Mouse (Mus musculus) neural tube, embryonic 15.5 days (tissue): ENCODE results near the gene Iffo2. TPM values are rescaled to one million over a fixed set of nuclear protein-coding genes. Genes with fewer than 3 reads are reported as not detected.

Experiments used
- ATAC-seq: fragments of 200-750 bp; cut with Nextera tagmentation; 2 replicates; pipeline ENCODE4 v1.8.0; 2017; ENCODE audit warnings: mild to moderate bottlenecking, moderate TSS enrichment, moderate library complexity; ENCODE audit not compliant: low FRiP score
- H3K27ac ChIP-seq: fragments of 300-500 bp; sonication (generic); replicated peaks from 2 replicates; pipeline ENCODE4 v1.5.1; 2015; ENCODE audit warnings: mild to moderate bottlenecking, inconsistent platforms
- H3K27me3 ChIP-seq: fragments of 300-500 bp; sonication (generic); replicated peaks from 2 replicates; pipeline ENCODE4 v1.6.1; 2015; ENCODE audit warnings: inconsistent platforms
- H3K36me3 ChIP-seq: fragments of 300-500 bp; sonication (generic); 2 replicates; pipeline ENCODE4 v1.6.1; 2015; ENCODE audit warnings: inconsistent platforms
- H3K4me1 ChIP-seq: fragments of 300-500 bp; sonication (generic); 2 replicates; pipeline ENCODE4 v1.6.1; 2015; ENCODE audit warnings: inconsistent platforms
- H3K4me2 ChIP-seq: fragments of 300-500 bp; sonication (generic); 2 replicates; pipeline ENCODE4 v1.6.1; 2015; ENCODE audit warnings: inconsistent platforms, mild to moderate bottlenecking, moderate library complexity
- H3K4me3 ChIP-seq: fragments of 300-500 bp; sonication (generic); replicated peaks from 2 replicates; pipeline ENCODE4 v1.5.1; 2015; ENCODE audit warnings: mild to moderate bottlenecking, inconsistent platforms
- H3K9ac ChIP-seq: fragments of 300-500 bp; sonication (generic); replicated peaks from 2 replicates; pipeline ENCODE4 v1.6.1; 2015; ENCODE audit warnings: mild to moderate bottlenecking, inconsistent platforms
- H3K9me3 ChIP-seq: fragments of 300-500 bp; sonication (generic); replicated peaks from 2 replicates; pipeline ENCODE4 v1.6.1; 2016; ENCODE audit warnings: inconsistent platforms
- WGBS: fragments of 180-500 bp; shearing (Covaris S2); methylation state at CpG from one replicate; pipeline ENCODE4 v1.1.7; 2015; ENCODE audit warnings: mixed read lengths; 5-methylcytosine and 5-hydroxymethylcytosine counted together
- polyA plus RNA-seq: library from polyadenylated mRNA; unstranded; fragments of >200 nt; fragmentation: Nextera tagmentation; extraction: Ambion mirVana; gene quantifications from 2 replicates; pipeline ENCODE4 v1.2.1, GENCODE M21; 2015

Iffo2 gene
- polyA plus RNA-seq, 1 experiment from 2014 or later: 4.5 TPM

DNA sequence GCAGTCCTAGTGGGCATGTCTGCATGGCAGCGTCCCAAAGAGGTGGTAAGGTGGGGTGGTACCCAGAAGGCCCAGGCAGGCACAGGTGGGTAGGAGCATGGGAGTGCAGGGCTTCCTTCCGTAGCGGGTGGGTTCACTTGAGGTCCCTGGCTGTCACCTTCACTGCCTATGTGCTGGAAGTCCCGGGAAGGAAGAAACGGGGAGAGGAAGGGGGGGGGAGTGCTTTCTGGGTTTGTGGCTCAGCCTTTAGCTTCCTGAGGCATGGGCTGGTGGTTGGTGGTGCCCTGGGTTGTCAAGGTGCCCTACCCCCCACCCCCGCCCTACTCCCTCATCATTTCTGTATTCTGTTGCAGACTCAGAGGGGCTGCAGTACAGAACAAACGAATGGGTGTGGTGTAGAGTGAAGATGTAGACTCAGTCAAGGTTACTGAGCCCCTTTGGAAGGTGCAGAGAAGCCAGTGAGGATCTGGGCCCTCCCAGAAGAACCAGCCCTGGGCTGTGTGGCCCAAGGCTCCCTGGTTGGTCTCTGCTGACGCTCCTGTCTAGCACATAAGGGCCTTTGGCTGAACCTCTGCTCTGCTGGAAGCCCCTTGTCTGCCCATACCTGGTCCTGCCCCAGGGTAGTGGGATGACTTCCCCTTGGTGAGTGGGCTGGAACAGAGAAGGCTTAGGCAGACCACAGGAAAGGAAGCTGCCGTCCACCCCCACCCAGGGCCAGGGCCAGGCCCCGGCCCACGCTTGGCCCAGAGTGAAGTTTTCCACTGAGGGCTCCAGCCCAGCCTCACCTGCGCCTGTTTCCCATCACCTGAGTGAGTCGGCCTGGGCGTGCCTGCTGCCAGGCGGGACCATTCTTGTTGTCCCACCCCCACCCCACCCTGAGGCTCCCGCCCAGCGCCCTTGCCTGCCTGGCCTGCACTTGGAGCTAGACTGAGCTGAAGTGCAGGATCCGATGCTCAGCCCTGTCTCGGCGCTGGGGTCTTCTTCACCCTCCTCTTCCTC is 67.2 kb downstream of the Iffo2 start:
- Histone ChIP-seq H3K4me3 (no peak overlapping the region), H3K36me3 (no peaks in the 10 kb centered on the region), H3K9ac (0 out of 2 replicates have a peak overlapping the region, but pooled peaks have one; percentile 15), H3K4me2 (peak overlapping the region; percentile 11; the same call in 1 of the 2 replicates), H3K27ac (peak overlapping the region; percentile 78), H3K27me3 (no peaks in the 10 kb centered on the region), H3K9me3 (no peaks in the 10 kb centered on the region), H3K4me1 (peaks cover 81% of the 10 kb centered on the region)
- WGBS: 57% methylated on average over 20 of the region's 20 CpGs
- no peak for ATAC-seq

DNA sequence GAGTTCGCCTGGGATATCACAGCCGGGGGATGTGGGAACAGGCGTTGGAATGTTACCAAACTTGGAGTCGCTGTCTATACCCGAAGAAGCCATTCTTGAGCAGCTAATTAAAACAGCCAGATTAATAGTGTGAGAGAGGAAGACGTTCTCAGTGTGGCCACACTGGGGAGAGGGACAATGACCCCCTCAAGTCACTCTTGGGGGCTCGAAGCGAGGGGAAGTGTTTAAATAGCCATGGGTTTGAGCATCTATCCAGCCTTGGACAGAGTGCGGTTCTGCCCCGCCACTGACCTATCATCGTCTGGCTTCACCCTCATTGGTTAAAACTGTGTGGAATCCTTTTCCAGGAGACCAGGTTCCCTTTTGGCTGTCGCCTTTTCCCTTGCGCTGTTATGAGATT is 68.0 kb downstream of the Iffo2 start:
- ATAC-seq: no peak
- peaks cover 88% of the 10 kb centered on the region for H3K4me1 ChIP-seq
- no peaks in the 10 kb centered on the region for H3K9me3 ChIP-seq
- WGBS: 22% methylated on average over 13 of the region's 13 CpGs
- H3K27ac ChIP-seq: peak overlapping the region; percentile 78
- no peaks in the 10 kb centered on the region for H3K36me3 ChIP-seq
- H3K4me2 ChIP-seq: peak overlapping the region; percentile 48
- H3K9ac ChIP-seq: 0 out of 2 replicates have a peak overlapping the region, but pooled peaks have one; percentile 17
- H3K27me3 ChIP-seq: no peaks in the 10 kb centered on the region
- H3K4me3 ChIP-seq: no peak overlapping the region

- H3K4me3 ChIP-seq: 0 out of 2 replicates have a peak overlapping the region, but pooled peaks have one; percentile 2
- H3K36me3 ChIP-seq: no peaks in the 10 kb centered on the region
- H3K9ac ChIP-seq: 0 out of 2 replicates have a peak overlapping the region, but pooled peaks have one; percentile 17
- no peaks in the 10 kb centered on the region for H3K9me3 ChIP-seq
- WGBS: 3% methylated on average over 12 of the region's 12 CpGs
- ATAC-seq: peak; percentile 40; the same call in 1 of the 2 replicates
- no peaks in the 10 kb centered on the region for H3K27me3 ChIP-seq
- H3K4me1 ChIP-seq: peaks cover 88% of the 10 kb centered on the region
- peak overlapping the region; percentile 78 for H3K27ac ChIP-seq
- H3K4me2 ChIP-seq: peak overlapping the region; percentile 48
These were observed 68.7 kb downstream of the Iffo2 start for GRCm38 (mm10) chr4:139598950-139599518.

DNA sequence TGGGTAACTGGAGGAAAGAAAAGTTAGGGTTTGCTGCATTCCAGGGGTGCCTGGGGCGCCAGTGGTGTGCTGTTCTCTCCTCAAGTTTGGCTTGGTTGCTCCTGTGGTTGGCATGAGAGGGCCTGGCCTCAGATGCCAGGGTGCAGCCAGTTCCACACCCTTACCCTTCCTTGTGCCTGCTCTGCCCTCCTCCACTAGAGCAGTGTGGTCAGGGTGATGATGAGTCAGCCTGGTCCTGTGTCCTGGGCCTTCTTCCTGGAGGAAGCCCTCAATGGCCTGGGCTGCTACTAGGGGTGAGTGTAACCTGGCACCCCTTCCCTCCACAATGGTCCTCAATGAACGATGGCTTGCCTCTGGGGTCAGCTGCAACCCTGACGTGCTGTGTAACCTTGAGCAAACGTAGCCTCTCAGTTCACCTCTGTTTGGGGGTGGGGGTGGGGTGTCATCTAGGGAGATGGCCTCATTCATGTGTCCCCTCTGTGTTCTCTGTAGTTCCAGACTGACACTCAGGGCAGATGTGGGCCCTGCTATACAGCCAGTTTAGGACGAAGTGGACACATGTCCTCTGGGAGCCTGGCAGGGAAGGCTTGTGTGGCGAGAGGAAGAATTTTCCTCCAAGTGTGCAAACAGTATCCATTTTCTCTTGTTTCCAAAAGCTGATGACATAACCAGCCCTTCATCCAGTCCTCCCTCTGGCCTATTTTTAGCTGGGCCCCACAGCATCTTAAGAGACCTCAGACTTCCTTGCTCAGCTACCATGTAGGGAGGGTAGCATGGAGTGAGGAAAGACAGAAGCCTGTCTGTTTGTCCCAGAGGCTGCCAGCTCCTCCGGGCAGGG is 71.4 kb downstream of the Iffo2 start:
- H3K4me1 ChIP-seq: peaks cover 64% of the 10 kb centered on the region
- 60% methylated on average over 7 of the region's 7 CpGs for WGBS
- no peaks in the 10 kb centered on the region for H3K9me3 ChIP-seq
- peaks cover 22% of the 10 kb centered on the region for H3K36me3 ChIP-seq
- no peak overlapping the region for H3K4me2 ChIP-seq
- no peaks in the 10 kb centered on the region for H3K27me3 ChIP-seq
- ATAC-seq: no peak
- peak overlapping the region; percentile 38; the same call in 1 of the 2 replicates for H3K27ac ChIP-seq
- H3K4me3 ChIP-seq: no peak overlapping the region
- no peak overlapping the region for H3K9ac ChIP-seq

- H3K4me2 ChIP-seq: no peak within 1 kb of the TSS
- no peak for ATAC-seq
- no peaks in the 10 kb centered on the region for H3K27me3 ChIP-seq
- H3K36me3 ChIP-seq: peaks cover 31% of the 10 kb centered on the region
- peak within 1 kb of the TSS; percentile 38; the same call in 1 of the 2 replicates for H3K27ac ChIP-seq
- no peaks in the 10 kb centered on the region for H3K9me3 ChIP-seq
- H3K4me3 ChIP-seq: no peak within 1 kb of the TSS
- peaks cover 55% of the 10 kb centered on the region for H3K4me1 ChIP-seq
- no peak within 1 kb of the TSS for H3K9ac ChIP-seq
- 60% methylated on average over 14 of the region's 14 CpGs for WGBS
These were observed 72.3 kb downstream of the Iffo2 start, which contains the start of gene Gm21969 for GRCm38 (mm10) chr4:139602357-139603244. TSS of gene Gm21969 (plus strand) at chr4:139603186.

DNA sequence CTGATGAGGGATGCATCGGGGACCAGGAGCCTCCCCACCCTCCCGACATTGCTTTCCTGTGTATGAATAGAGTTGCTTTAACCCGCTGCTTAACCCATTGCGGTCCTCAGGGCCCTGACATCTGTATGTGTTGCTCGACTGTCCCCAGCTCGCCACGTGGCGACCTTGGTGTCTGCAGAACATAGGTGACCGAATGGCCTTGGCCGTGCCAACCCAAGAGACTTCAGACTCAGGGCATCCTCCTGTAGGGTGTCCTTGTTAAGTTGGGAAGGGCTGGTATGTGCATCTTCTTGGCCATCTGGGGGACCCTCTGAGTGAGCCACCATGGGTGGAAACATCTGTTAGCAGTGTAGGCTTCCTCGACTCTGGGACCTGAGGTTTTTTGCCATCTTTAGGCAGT is 74.9 kb downstream of the Iffo2 start:
- Histone ChIP-seq H3K4me1 (peaks cover 30% of the 10 kb centered on the region), H3K4me3 (no peak overlapping the region), H3K27ac (no peak overlapping the region), H3K9me3 (no peaks in the 10 kb centered on the region), H3K27me3 (no peaks in the 10 kb centered on the region), H3K9ac (no peak overlapping the region), H3K4me2 (no peak overlapping the region), H3K36me3 (peaks cover 48% of the 10 kb centered on the region)
- no peak for ATAC-seq
- 90% methylated on average over 11 of the region's 11 CpGs for WGBS

DNA sequence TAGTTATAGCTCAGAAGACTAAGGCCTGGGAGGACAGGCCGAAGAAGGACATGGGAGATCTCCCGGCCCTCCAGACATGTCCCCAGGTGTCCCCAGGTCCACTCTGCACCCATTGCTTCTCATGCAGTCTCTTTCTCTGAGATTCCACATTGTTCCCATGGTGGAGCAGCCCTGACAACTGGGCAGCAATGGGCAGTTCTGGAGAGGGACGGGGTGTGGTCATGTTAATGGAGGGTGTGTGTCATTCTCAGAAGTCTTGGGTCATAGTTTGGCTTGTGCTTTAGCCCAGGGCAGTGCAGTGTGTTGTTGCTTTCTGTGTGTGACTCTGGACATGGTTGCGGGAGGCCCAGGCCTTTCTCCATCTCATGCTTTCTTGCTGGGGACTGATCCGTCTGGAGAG is 76.4 kb downstream of the Iffo2 start:
- H3K4me3 ChIP-seq: no peak overlapping the region
- no peak overlapping the region for H3K9ac ChIP-seq
- no peak overlapping the region for H3K4me2 ChIP-seq
- H3K27ac ChIP-seq: no peak overlapping the region
- H3K4me1 ChIP-seq: peaks cover 26% of the 10 kb centered on the region
- no peaks in the 10 kb centered on the region for H3K27me3 ChIP-seq
- no peaks in the 10 kb centered on the region for H3K9me3 ChIP-seq
- 94% methylated on average over 5 of the region's 5 CpGs for WGBS
- no peak for ATAC-seq
- peaks cover 50% of the 10 kb centered on the region for H3K36me3 ChIP-seq

DNA sequence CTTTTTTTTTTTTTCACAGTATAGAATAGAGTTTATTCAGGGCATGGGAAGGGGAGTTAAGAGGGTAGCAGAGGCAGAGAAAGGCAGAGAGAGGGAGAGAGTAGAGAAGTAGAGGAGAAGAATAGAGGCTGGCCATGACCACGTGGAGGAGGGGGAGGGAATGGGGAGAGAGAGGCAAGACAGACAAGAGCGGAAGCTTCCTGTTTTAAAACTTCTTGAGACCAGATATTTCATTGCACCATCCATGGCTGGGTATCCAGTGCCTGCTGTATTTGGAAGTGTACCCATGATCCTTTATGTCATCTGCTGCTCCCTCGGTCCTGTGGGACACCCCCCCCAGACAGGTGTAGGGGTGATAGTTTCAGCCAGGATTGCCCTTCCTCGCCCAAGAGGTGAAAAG is 78.6 kb downstream of the Iffo2 start:
- Histone ChIP-seq H3K27me3 (no peaks in the 10 kb centered on the region), H3K9ac (no peak overlapping the region), H3K27ac (no peak overlapping the region), H3K4me1 (peaks cover 11% of the 10 kb centered on the region), H3K36me3 (peaks cover 63% of the 10 kb centered on the region), H3K4me3 (no peak overlapping the region), H3K9me3 (no peaks in the 10 kb centered on the region), H3K4me2 (no peak overlapping the region)
- no peak for ATAC-seq
- 73% methylated on average over 4 of the region's 4 CpGs for WGBS

GRCm38 (mm10) chr4:139610954-139611353 is 80.6 kb downstream of the Iffo2 start:
- ATAC-seq: peak; percentile 39; the same call in 1 of the 2 replicates
- Histone ChIP-seq H3K9me3 (no peaks in the 10 kb centered on the region), H3K4me1 (peaks cover 11% of the 10 kb centered on the region), H3K4me3 (no peak overlapping the region), H3K27me3 (no peaks in the 10 kb centered on the region), H3K27ac (peak overlapping the region; percentile 77), H3K36me3 (peaks cover 66% of the 10 kb centered on the region), H3K9ac (no peak overlapping the region), H3K4me2 (peak overlapping the region; percentile 50; the same call in 1 of the 2 replicates)
- 44% methylated on average over 6 of the region's 6 CpGs for WGBS

- peaks cover 61% of the 10 kb centered on the region for H3K36me3 ChIP-seq
- peak overlapping the region; percentile 77 for H3K27ac ChIP-seq
- peak overlapping the region; percentile 50 for H3K4me2 ChIP-seq
- no peaks in the 10 kb centered on the region for H3K9me3 ChIP-seq
- H3K4me1 ChIP-seq: peaks cover 16% of the 10 kb centered on the region
- H3K9ac ChIP-seq: peak overlapping the region; percentile 40; the same call in 1 of the 2 replicates
- no peak overlapping the region for H3K4me3 ChIP-seq
- peak; percentile 63; the same call in 1 of the 2 replicates for ATAC-seq
- WGBS: 2% methylated on average over 10 of the region's 10 CpGs
- no peaks in the 10 kb centered on the region for H3K27me3 ChIP-seq
These were observed 81.2 kb downstream of the Iffo2 start for GRCm38 (mm10) chr4:139611542-139611953.
